ENCODE assay signal across 36 mouse cellular contexts in the genomic region with DNA sequence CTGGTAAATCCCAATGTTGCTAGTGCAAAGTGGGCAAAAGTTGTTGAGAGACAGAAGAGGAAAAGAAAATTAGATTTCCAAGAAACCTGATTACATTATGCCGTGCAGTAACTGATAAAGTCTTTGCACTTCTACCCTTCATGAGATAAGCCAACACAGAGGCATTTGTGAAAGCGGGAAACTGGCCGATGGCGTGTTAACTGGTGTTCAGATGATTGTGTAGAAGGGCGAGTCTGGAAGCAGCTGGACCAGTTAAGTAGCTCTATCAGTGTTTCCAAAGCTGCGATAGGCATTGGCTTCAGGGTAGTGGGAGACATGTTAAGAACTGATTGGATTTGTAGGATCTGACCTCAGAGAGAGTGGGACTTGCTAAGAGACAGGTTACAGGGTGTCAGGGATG. TPM values are rescaled to one million over a fixed set of nuclear protein-coding genes. Genes with fewer than 3 reads are reported as not detected.
"Had no signal": no experiment of that assay in that cellular context is flagged by ENCODE, and none has a peak within 500 bp of the region (broad histone marks: within the 10 kb centered on the region; RNA-seq: fewer than 3 reads in every experiment).

No protein-coding gene starts in this region.

- H3K36me3 ChIP-seq: limb, embryonic 10.5 days; limb, embryonic 12.5 days; limb, embryonic 13.5 days; limb, embryonic 15.5 days; liver, embryonic 12.5 days; liver, embryonic 13.5 days; liver, embryonic 15.5 days; lung, embryonic 15.5 days; midbrain, embryonic 10.5 days; midbrain, embryonic 12.5 days; midbrain, embryonic 13.5 days; midbrain, embryonic 15.5 days; neural tube, embryonic 12.5 days had no signal

- H3K4me3 ChIP-seq: limb, embryonic 10.5 days; limb, embryonic 12.5 days; limb, embryonic 13.5 days; limb, embryonic 15.5 days; liver, embryonic 12.5 days; liver, embryonic 13.5 days; liver, embryonic 15.5 days; lung, embryonic 15.5 days; megakaryocyte, embryonic 14.5 days; midbrain, embryonic 10.5 days; midbrain, embryonic 12.5 days; midbrain, embryonic 13.5 days; midbrain, embryonic 15.5 days; myocyte; neural tube, embryonic 12.5 days had no signal

- H3K27me3 ChIP-seq: limb, embryonic 12.5 days; limb, embryonic 13.5 days; limb, embryonic 15.5 days; liver, embryonic 12.5 days; liver, embryonic 13.5 days; liver, embryonic 15.5 days; lung, embryonic 15.5 days; megakaryocyte, embryonic 14.5 days; midbrain, embryonic 12.5 days; midbrain, embryonic 13.5 days; midbrain, embryonic 15.5 days; neural tube, embryonic 12.5 days had no signal

- H3K9me3 ChIP-seq: limb, embryonic 10.5 days; limb, embryonic 12.5 days; limb, embryonic 13.5 days; limb, embryonic 15.5 days; liver, embryonic 12.5 days; liver, embryonic 13.5 days; liver, embryonic 15.5 days; lung, embryonic 15.5 days; megakaryocyte, embryonic 14.5 days; midbrain, embryonic 10.5 days; midbrain, embryonic 12.5 days; midbrain, embryonic 13.5 days; midbrain, embryonic 15.5 days; neural tube, embryonic 12.5 days had no signal

- H3K4me2 ChIP-seq: limb, embryonic 12.5 days; limb, embryonic 13.5 days; limb, embryonic 15.5 days; liver, embryonic 11.5 days; liver, embryonic 12.5 days; liver, embryonic 13.5 days; liver, embryonic 15.5 days; lung, embryonic 14.5 days; lung, embryonic 15.5 days; midbrain, embryonic 11.5 days; midbrain, embryonic 12.5 days; midbrain, embryonic 13.5 days; midbrain, embryonic 15.5 days; neural tube, embryonic 12.5 days had no signal

- H3K9ac ChIP-seq: limb, embryonic 12.5 days; limb, embryonic 13.5 days; limb, embryonic 15.5 days; liver, embryonic 12.5 days; liver, embryonic 13.5 days; liver, embryonic 14.5 days; liver, embryonic 15.5 days; liver, postnatal 0 days; lung, embryonic 14.5 days; lung, embryonic 15.5 days; midbrain, embryonic 12.5 days; midbrain, embryonic 13.5 days; midbrain, embryonic 15.5 days; neural tube, embryonic 12.5 days had no signal

- ATAC-seq: liver, embryonic 12.5 days; liver, postnatal 0 days; lung, postnatal 0 days; midbrain, embryonic 13.5 days; midbrain, embryonic 15.5 days; midbrain, embryonic 16.5 days had no signal

- H3K4me1 ChIP-seq: limb, embryonic 10.5 days; limb, embryonic 12.5 days; limb, embryonic 13.5 days; limb, embryonic 15.5 days; liver, embryonic 12.5 days; liver, embryonic 13.5 days; liver, embryonic 15.5 days; lung, embryonic 15.5 days; megakaryocyte, embryonic 14.5 days; midbrain, embryonic 10.5 days; midbrain, embryonic 12.5 days; midbrain, embryonic 13.5 days; midbrain, embryonic 15.5 days; neural tube, embryonic 12.5 days had no signal

- DNase-seq: left cerebral cortex, postnatal 4 days; liver; liver, embryonic 13.5 days; liver, postnatal 0 days; lung, adult 18-20 months; lung, embryonic 14.5 days; lung, postnatal 10 days; lung, postnatal 14 days; lung, postnatal 36 days; lung, postnatal 4 days; midbrain, embryonic 14.5 days had no signal

- H3K27ac ChIP-seq: limb, embryonic 10.5 days; limb, embryonic 12.5 days; limb, embryonic 13.5 days; limb, embryonic 15.5 days; liver, embryonic 12.5 days; liver, embryonic 13.5 days; liver, embryonic 14.5 days; liver, embryonic 15.5 days; lung, embryonic 15.5 days; macrophage; midbrain, embryonic 10.5 days; midbrain, embryonic 12.5 days; midbrain, embryonic 13.5 days; midbrain, embryonic 15.5 days; neural tube, embryonic 12.5 days had no signal

RNA-seq across cellular contexts. Expression of gene Fam83b, which starts 17.0 kb away (rescaled TPM):
- total RNA-seq: megakaryocyte progenitor cell, adult 5-6 weeks; megakaryocyte, adult 5-6 weeks; megakaryocyte-erythroid progenitor cell, adult 5-6 weeks; monocyte, adult 5-6 weeks had no signal
- polyA plus RNA-seq: liver, adult 2 months; macrophage; midbrain, embryonic 11.5 days; midbrain, embryonic 13.5 days; midbrain, embryonic 14.5 days had no signal
